ENCODE assay signal across 7 mouse cellular contexts in the genomic region with DNA sequence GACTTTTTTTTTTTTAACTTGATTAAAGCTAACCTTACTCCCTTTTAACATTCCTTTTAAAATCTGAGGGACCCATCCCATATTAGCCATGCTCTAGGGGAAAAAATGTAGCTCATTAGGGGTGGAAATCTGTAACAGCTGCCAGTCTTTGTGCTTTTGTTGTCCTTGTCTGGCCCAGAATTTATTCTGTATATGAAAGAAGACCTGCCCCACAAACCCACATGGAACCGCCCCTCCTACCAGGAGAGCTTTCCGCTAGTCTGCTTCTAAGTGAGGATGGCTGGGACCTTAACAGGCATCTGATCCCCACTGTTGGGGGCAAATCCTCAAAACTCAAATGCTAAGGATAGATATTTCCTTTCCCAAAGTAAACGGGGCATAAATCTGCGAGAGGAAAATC.
A peak's percentile ranks its signal among the peaks of the same experiment; 100 is the strongest.
DNase-seq lines count a peak whose midpoint lies in the region; ATAC-seq and TF ChIP-seq lines count a peak whose summit lies in the region.

No protein-coding gene starts in this region.

- 8% methylated on average over 4 of the region's 4 CpGs for WGBS in forebrain, postnatal 0 days

- no peaks in the 10 kb centered on the region for H3K9me3 ChIP-seq in forebrain, postnatal 0 days (ENCODE audit: low read length)

- H3K27me3 ChIP-seq in forebrain, postnatal 0 days (ENCODE audit: insufficient read depth, low read length): no peaks in the 10 kb centered on the region

- no peaks in the 10 kb centered on the region; the same call in 1 of the 2 replicates for H3K4me1 ChIP-seq in forebrain, postnatal 0 days (ENCODE audit: insufficient read depth)

- H3K4me3 ChIP-seq in forebrain, postnatal 0 days (ENCODE audit: low read depth, low read length): no peak overlapping the region

- H3K4me2 ChIP-seq in forebrain, postnatal 0 days (ENCODE audit: low read depth): peak overlapping the region; percentile 27; the same call in 1 of the 2 replicates

- H3K36me3 ChIP-seq in forebrain, postnatal 0 days (ENCODE audit: insufficient read depth): no peaks in the 10 kb centered on the region

- no peak overlapping the region for H3K27ac ChIP-seq in forebrain, postnatal 0 days (ENCODE audit: low read depth, low read length)

- H3K9ac ChIP-seq in forebrain, postnatal 0 days: no peak overlapping the region

- no peak; the same call in 1 of the 2 replicates for ATAC-seq in forebrain, postnatal 0 days
- ATAC-seq in frontal cortex, adult (ENCODE audit: low TSS enrichment): no peak

- no peak for TF ChIP-seq CTCF in forebrain, postnatal 0 days (IDR thresholded peaks at IDR 0.05; ENCODE audit: low read depth)

- DNase-seq in Muller cell, postnatal 12 days (ENCODE audit: inconsistent ontology term): peak; percentile 70
- DNase-seq in embryo, embryonic 10.5 days (ENCODE audit: low spot score): peak; percentile 69
- DNase-seq in forebrain, postnatal 0 days: no peak
- DNase-seq in mesoderm, embryonic 11.5 days (ENCODE audit: low read depth, low spot score): peak; percentile 42
- no peak for DNase-seq in thymus, postnatal 4 days
- DNase-seq in lung, postnatal 14 days: no peak

Comparison
In these comparisons a context has a peak if more than half of its experiments do, and no peak if none do; other contexts are left out.
1. DNase-seq: peak in Muller cell, postnatal 12 days (single experiment), embryo, embryonic 10.5 days (single experiment) and mesoderm, embryonic 11.5 days (single experiment); none in forebrain, postnatal 0 days (single experiment), thymus, postnatal 4 days (single experiment) and lung, postnatal 14 days (single experiment).